Comparison of ENCODE assay signal across 21 mouse cellular contexts in genomic region chr12:104868430-104868829, GRCm38 (mm10). TPM values are rescaled to one million over a fixed set of nuclear protein-coding genes. Genes with fewer than 3 reads are reported as not detected.
"Had no signal": no experiment of that assay in that cellular context is flagged by ENCODE, and none has a peak within 500 bp of the region (broad histone marks: within the 10 kb centered on the region; RNA-seq: fewer than 3 reads in every experiment).

No protein-coding gene starts in this region.

- DNase-seq: kidney, adult 18-20 months; kidney, adult 9 months; kidney, postnatal 14 days; liver, postnatal 0 days; retina, postnatal 1 day; right cerebral cortex, postnatal 25 days; thymus, postnatal 25 days had no signal

- ATAC-seq: hindbrain, postnatal 0 days; inflammation-experienced regulatory T-cells, adult 6 months; intestine, embryonic 16.5 days; liver, postnatal 0 days; midbrain, embryonic 13.5 days; midbrain, embryonic 16.5 days had no signal

- H3K36me3 ChIP-seq: limb, embryonic 12.5 days; limb, embryonic 15.5 days; midbrain, embryonic 10.5 days; midbrain, embryonic 13.5 days; neural tube, embryonic 13.5 days had no signal

- H3K9ac ChIP-seq: limb, embryonic 12.5 days; limb, embryonic 15.5 days; liver, embryonic 14.5 days; liver, postnatal 0 days; midbrain, embryonic 13.5 days; neural tube, embryonic 13.5 days had no signal

- H3K4me3 ChIP-seq: limb, embryonic 12.5 days; limb, embryonic 15.5 days; megakaryocyte, embryonic 14.5 days; midbrain, embryonic 10.5 days; midbrain, embryonic 13.5 days; myocyte; neural tube, embryonic 13.5 days had no signal

- H3K27ac ChIP-seq: hindbrain, postnatal 0 days; limb, embryonic 12.5 days; limb, embryonic 15.5 days; liver, embryonic 14.5 days; midbrain, embryonic 10.5 days; midbrain, embryonic 13.5 days; neural tube, embryonic 13.5 days had no signal

- H3K9me3 ChIP-seq: limb, embryonic 15.5 days; midbrain, embryonic 10.5 days; midbrain, embryonic 13.5 days; neural tube, embryonic 13.5 days had no signal

- H3K27me3 ChIP-seq: limb, embryonic 12.5 days; neural tube, embryonic 13.5 days had no signal

- H3K4me2 ChIP-seq: limb, embryonic 12.5 days; limb, embryonic 15.5 days; liver, embryonic 11.5 days; midbrain, embryonic 13.5 days; neural tube, embryonic 13.5 days had no signal

RNA-seq across cellular contexts. Expression of gene Clmn, which starts 3.6 kb away (rescaled TPM):
- total RNA-seq: monocyte, adult 5-6 weeks had no signal
